Mouse (Mus musculus): Measurements from ENCODE around the gene Pibf1.

GRCm38 (mm10) chr14:99152683-99153082 lies 53.5 kb downstream of the Pibf1 start:
- TF ChIP-seq CTCF (IDR thresholded peaks at IDR 0.05; ENCODE audit: low read depth) (no peak), EP300 (IDR thresholded peaks at IDR 0.05; ENCODE audit: low read depth) (no peak)

Data from heart, postnatal 0 days (tissue).